Mouse (Mus musculus) hindbrain, embryonic 11.5 days (tissue): ENCODE results near the gene Spire2. TPM values are rescaled to one million over a fixed set of nuclear protein-coding genes. Genes with fewer than 3 reads are reported as not detected.
A peak's percentile ranks its signal among the peaks of the same experiment; 100 is the strongest.

Experiments used
- ATAC-seq: fragments of 200-750 bp; cut with Nextera tagmentation; 2 replicates; pipeline ENCODE4 v1.8.0; 2017; ENCODE audit warnings: mild to moderate bottlenecking, moderate TSS enrichment, moderate library complexity; ENCODE audit not compliant: low FRiP score
- DNase-seq: peaks from one replicate; pipeline ENCODE4 v3.0.0-alpha.2; 2015; ENCODE audit warnings: low spot score
- H3K27ac ChIP-seq: fragments of 300-500 bp; sonication (generic); 2 replicates; pipeline ENCODE4 v1.5.1; 2014; ENCODE audit warnings: mild to moderate bottlenecking, low read depth, low read length
- H3K27me3 ChIP-seq: fragments of 300-500 bp; sonication (generic); 2 replicates; pipeline ENCODE4 v1.6.1; 2014; ENCODE audit warnings: mild to moderate bottlenecking, low read length, moderate library complexity, mixed read lengths; ENCODE audit not compliant: control insufficient read depth, insufficient read depth
- H3K36me3 ChIP-seq: fragments of 300-500 bp; sonication (generic); 2 replicates; pipeline ENCODE4 v1.6.1; 2014; ENCODE audit warnings: mild to moderate bottlenecking, low read length, moderate library complexity, mixed read lengths; ENCODE audit not compliant: control insufficient read depth, insufficient read depth
- H3K4me1 ChIP-seq: fragments of 300-500 bp; sonication (generic); replicated peaks from 2 replicates; pipeline ENCODE4 v1.6.1; 2014; ENCODE audit warnings: low read length, mixed read lengths; ENCODE audit not compliant: control insufficient read depth, insufficient read depth
- H3K4me2 ChIP-seq: fragments of 300-500 bp; sonication (generic); replicated peaks from 2 replicates; pipeline ENCODE4 v1.6.1; 2014; ENCODE audit warnings: mild to moderate bottlenecking, low read depth, low read length
- H3K4me3 ChIP-seq: fragments of 300-500 bp; sonication (generic); 2 replicates; pipeline ENCODE4 v1.5.1; 2014; ENCODE audit warnings: low read depth, low read length
- H3K9ac ChIP-seq: fragments of 300-500 bp; sonication (generic); 2 replicates; pipeline ENCODE4 v1.6.1; 2014; ENCODE audit warnings: low read depth, low read length
- H3K9me3 ChIP-seq: fragments of 300-500 bp; sonication (generic); 2 replicates; pipeline ENCODE4 v1.6.1; 2016; ENCODE audit warnings: low read length; ENCODE audit not compliant: control insufficient read depth
- WGBS: fragments of 180-500 bp; shearing (Covaris S2); extraction: QIAGEN DNeasy Blood & Tissue Kit; methylation state at CpG from one replicate; pipeline ENCODE4 v1.1.7; 2014; 5-methylcytosine and 5-hydroxymethylcytosine counted together
- polyA plus RNA-seq: library from polyadenylated mRNA; unstranded; fragments of >200 nt; fragmentation: Nextera tagmentation; extraction: Ambion mirVana; gene quantifications from 2 replicates; pipeline ENCODE4 v1.2.1, GENCODE M21; 2014

Gene Spire2
- polyA plus RNA-seq, 1 experiment from 2014 or later = 13.1 TPM

- DNase-seq (no peak), ATAC-seq (no peak)
- no peaks in the 10 kb centered on the region for H3K4me1 ChIP-seq
- no peak overlapping the region for H3K4me3 ChIP-seq
- no peak overlapping the region for H3K9ac ChIP-seq
- no peak overlapping the region for H3K4me2 ChIP-seq
- H3K27ac ChIP-seq = no peak overlapping the region
- H3K36me3 ChIP-seq = no peaks in the 10 kb centered on the region
- no peaks in the 10 kb centered on the region for H3K9me3 ChIP-seq
- WGBS = 65% methylated on average over 8 of the region's 8 CpGs
- no peaks in the 10 kb centered on the region for H3K27me3 ChIP-seq
Observed at GRCm38 (mm10) chr8:123376106-123376505, 43.6 kb downstream of the Spire2 start.

GRCm38 (mm10) chr8:123381711-123382110, 49.2 kb downstream of the Spire2 start:
- Histone ChIP-seq H3K9me3 (no peaks in the 10 kb centered on the region), H3K4me2 (no peak overlapping the region), H3K27ac (no peak overlapping the region), H3K36me3 (peaks cover 12% of the 10 kb centered on the region; the same call in 1 of the 2 replicates), H3K4me1 (no peaks in the 10 kb centered on the region), H3K9ac (no peak overlapping the region), H3K27me3 (no peaks in the 10 kb centered on the region), H3K4me3 (no peak overlapping the region)
- ATAC-seq (no peak), DNase-seq (no peak)
- 95% methylated on average over 4 of the region's 4 CpGs for WGBS

- no peaks in the 10 kb centered on the region for H3K4me1 ChIP-seq
- 91% methylated on average over 8 of the region's 8 CpGs for WGBS
Observed at GRCm38 (mm10) chr8:123382516-123382915, 50.0 kb downstream of the Spire2 start.

GRCm38 (mm10) chr8:123384883-123385540, 52.5 kb downstream of the Spire2 start:
- Histone ChIP-seq H3K4me3 (no peak overlapping the region), H3K4me2 (no peak overlapping the region), H3K9me3 (no peaks in the 10 kb centered on the region), H3K27me3 (no peaks in the 10 kb centered on the region), H3K36me3 (peaks cover 12% of the 10 kb centered on the region; the same call in 1 of the 2 replicates), H3K27ac (no peak overlapping the region), H3K4me1 (no peaks in the 10 kb centered on the region), H3K9ac (no peak overlapping the region)
- WGBS = 73% methylated on average over 9 of the region's 9 CpGs
- ATAC-seq (no peak), DNase-seq (peak; percentile 65)

More at GRCm38 (mm10) chr8:123382516-123382915, 50.0 kb downstream of the Spire2 start:
- Histone ChIP-seq H3K9ac (no peak overlapping the region), H3K9me3 (no peaks in the 10 kb centered on the region), H3K27me3 (no peaks in the 10 kb centered on the region), H3K4me2 (no peak overlapping the region), H3K36me3 (peaks cover 12% of the 10 kb centered on the region; the same call in 1 of the 2 replicates), H3K4me3 (no peak overlapping the region), H3K27ac (no peak overlapping the region)
- ATAC-seq (no peak), DNase-seq (no peak)

GRCm38 (mm10) chr8:123387041-123387440, 54.5 kb downstream of the Spire2 start:
- H3K4me3 ChIP-seq = no peak overlapping the region
- H3K9me3 ChIP-seq = no peaks in the 10 kb centered on the region
- whole genome bisulfite sequencing = 88% methylated on average over 3 of the region's 3 CpGs
- no peak overlapping the region for H3K4me2 ChIP-seq
- peaks cover 25% of the 10 kb centered on the region for H3K36me3 ChIP-seq
- H3K4me1 ChIP-seq = no peaks in the 10 kb centered on the region
- no peaks in the 10 kb centered on the region for H3K27me3 ChIP-seq
- DNase-seq (no peak), ATAC-seq (no peak)
- no peak overlapping the region for H3K9ac ChIP-seq
- H3K27ac ChIP-seq = no peak overlapping the region

- Histone ChIP-seq H3K4me2 (no peak overlapping the region), H3K9ac (no peak overlapping the region), H3K4me1 (no peaks in the 10 kb centered on the region), H3K4me3 (no peak overlapping the region), H3K27me3 (no peaks in the 10 kb centered on the region), H3K9me3 (no peaks in the 10 kb centered on the region), H3K36me3 (peaks cover 23% of the 10 kb centered on the region), H3K27ac (no peak overlapping the region)
- DNase-seq (no peak), ATAC-seq (no peak)
- 94% methylated on average over 8 of the region's 8 CpGs for WGBS
Observed at GRCm38 (mm10) chr8:123387801-123388200, 55.3 kb downstream of the Spire2 start.

GRCm38 (mm10) chr8:123389026-123389425, 56.5 kb downstream of the Spire2 start:
- Histone ChIP-seq H3K9me3 (no peaks in the 10 kb centered on the region), H3K4me2 (no peak overlapping the region), H3K27me3 (no peaks in the 10 kb centered on the region), H3K36me3 (peaks cover 22% of the 10 kb centered on the region), H3K4me1 (no peaks in the 10 kb centered on the region), H3K27ac (no peak overlapping the region), H3K9ac (no peak overlapping the region), H3K4me3 (no peak overlapping the region)
- ATAC-seq (no peak), DNase-seq (no peak)
- WGBS = 96% methylated on average over 7 of the region's 7 CpGs

- H3K36me3 ChIP-seq = peaks cover 20% of the 10 kb centered on the region
- DNase-seq = no peak
Observed at GRCm38 (mm10) chr8:123398308-123398707, 65.8 kb downstream of the Spire2 start.

GRCm38 (mm10) chr8:123401936-123402335, 69.4 kb downstream of the Spire2 start:
- H3K9ac ChIP-seq = no peak overlapping the region
- H3K4me1 ChIP-seq = no peaks in the 10 kb centered on the region; the same call in 1 of the 2 replicates
- peaks cover 8% of the 10 kb centered on the region for H3K36me3 ChIP-seq
- no peak overlapping the region for H3K4me2 ChIP-seq
- DNase-seq (no peak), ATAC-seq (no peak)
- H3K4me3 ChIP-seq = no peak overlapping the region
- no peaks in the 10 kb centered on the region for H3K9me3 ChIP-seq
- 90% methylated on average over 9 of the region's 9 CpGs for WGBS
- no peak overlapping the region for H3K27ac ChIP-seq
- H3K27me3 ChIP-seq = no peaks in the 10 kb centered on the region

More at GRCm38 (mm10) chr8:123398308-123398707, 65.8 kb downstream of the Spire2 start:
- Histone ChIP-seq H3K9ac (no peak overlapping the region), H3K27me3 (no peaks in the 10 kb centered on the region), H3K27ac (no peak overlapping the region), H3K4me3 (no peak overlapping the region), H3K4me1 (no peaks in the 10 kb centered on the region; the same call in 1 of the 2 replicates), H3K9me3 (no peaks in the 10 kb centered on the region), H3K4me2 (no peak overlapping the region)
- WGBS = 96% methylated on average over 13 of the region's 13 CpGs
- no peak for ATAC-seq
